Mouse (Mus musculus) MEL (cell line): ENCODE data around the gene Fat2. TPM values are rescaled to one million over a fixed set of nuclear protein-coding genes. Genes with fewer than 3 reads are reported as not detected.

Experiments used
- DNase-seq: peaks from one replicate; pipeline ENCODE4 v3.0.0; 2011; ENCODE audit warnings: low read depth, low spot score
- H3K27ac ChIP-seq: 2 replicates; pipeline ENCODE4 v1.5.1; 2012; ENCODE audit warnings: low read depth, mild to moderate bottlenecking, control low read depth, low read length, moderate library complexity; ENCODE audit not compliant: control insufficient read depth
- H3K27me3 ChIP-seq, 2 experiments: fragments of 150-350 bp in 1 of 2; sonication (generic) in 1 of 2; 2 replicates each; pipeline ENCODE4 v1.6.1; 2012; ENCODE audit warnings: low read length in 2 of 2, mild to moderate bottlenecking in 2 of 2, improper control_type of control experiment in 1 of 2, moderate library complexity in 1 of 2; ENCODE audit not compliant: insufficient read depth in 2 of 2, control insufficient read depth in 1 of 2
- H3K36me3 ChIP-seq, 2 experiments: 2 replicates each; pipeline ENCODE4 v1.6.1; 2012 to 2014; ENCODE audit warnings: low read length in 2 of 2, improper control_type of control experiment in 1 of 2, inconsistent platforms in 1 of 2, mild to moderate bottlenecking in 1 of 2; ENCODE audit not compliant: insufficient read depth in 2 of 2, control insufficient read depth in 1 of 2
- H3K4me1 ChIP-seq, 2 experiments: fragments of 150-350 bp in 1 of 2; sonication (generic) in 1 of 2; 2 replicates each; pipeline ENCODE4 v1.6.1; 2012; ENCODE audit warnings: low read length in 2 of 2, improper control_type of control experiment in 1 of 2, mild to moderate bottlenecking in 1 of 2; ENCODE audit not compliant: insufficient read depth in 2 of 2, control insufficient read depth in 1 of 2
- H3K4me3 ChIP-seq, 2 experiments: fragments of 150-350 bp in 1 of 2; sonication (generic) in 1 of 2; 2 replicates each; pipeline ENCODE4 v1.5.1; 2012; ENCODE audit warnings: low read depth in 2 of 2, low read length in 2 of 2, mild to moderate bottlenecking in 2 of 2, moderate library complexity in 2 of 2, control low read depth in 1 of 2, improper control_type of control experiment in 1 of 2; ENCODE audit not compliant: control insufficient read depth in 1 of 2, insufficient read depth in 1 of 2
- H3K79me2 ChIP-seq: 2 replicates; pipeline ENCODE4 v1.6.1; 2012; ENCODE audit warnings: mild to moderate bottlenecking, low read length, moderate library complexity; ENCODE audit not compliant: control insufficient read depth, poor library complexity, insufficient read depth
- H3K9ac ChIP-seq: 2 replicates; pipeline ENCODE4 v1.6.1; 2012; ENCODE audit warnings: low read depth, mild to moderate bottlenecking, control low read depth, low read length, moderate library complexity; ENCODE audit not compliant: control insufficient read depth, poor library complexity, severe bottlenecking
- H3K9me3 ChIP-seq: fragments of 150-350 bp; sonication (generic); replicated peaks from 2 replicates; pipeline ENCODE4 v1.6.1; 2012; ENCODE audit warnings: mild to moderate bottlenecking, low read length, improper control_type of control experiment, moderate library complexity; ENCODE audit not compliant: insufficient read depth
- CHD1 ChIP-seq: IDR thresholded peaks from 2 replicates; pipeline ENCODE4 v1.6.1; 2012; ENCODE audit warnings: low read depth, mild to moderate bottlenecking, inconsistent platforms, low read length, improper control_type of control experiment
- E2F4 ChIP-seq: IDR thresholded peaks from 2 replicates; pipeline ENCODE4 v1.6.1; 2011; ENCODE audit warnings: low read depth, low read length, improper control_type of control experiment, borderline replicate concordance
- ELF1 ChIP-seq: IDR thresholded peaks from 2 replicates; pipeline ENCODE4 v1.6.1; 2014; ENCODE audit warnings: low read depth, mild to moderate bottlenecking, inconsistent platforms, low read length, improper control_type of control experiment, moderate library complexity
- EP300 ChIP-seq, 2 experiments: IDR thresholded peaks; 2 replicates each; pipeline ENCODE4 v1.6.1; 2011; ENCODE audit warnings: improper control_type of control experiment in 2 of 2, low read length in 2 of 2, low read depth in 1 of 2, mild to moderate bottlenecking in 1 of 2
- ETS1 ChIP-seq: IDR thresholded peaks from 2 replicates; pipeline ENCODE4 v1.6.1; 2012; ENCODE audit warnings: low read depth, mild to moderate bottlenecking, inconsistent platforms, low read length, improper control_type of control experiment, moderate library complexity
- GABPA ChIP-seq: IDR thresholded peaks from 2 replicates; pipeline ENCODE4 v1.6.1; 2012; ENCODE audit warnings: low read depth, mild to moderate bottlenecking, inconsistent platforms, low read length, improper control_type of control experiment, moderate library complexity
- MAFK ChIP-seq: IDR thresholded peaks from 2 replicates; pipeline ENCODE4 v1.6.1; 2011; ENCODE audit warnings: low read depth, mild to moderate bottlenecking, low read length, improper control_type of control experiment, borderline replicate concordance
- MAX ChIP-seq: IDR thresholded peaks from 2 replicates; pipeline ENCODE4 v1.6.1; 2011; ENCODE audit warnings: low read length, improper control_type of control experiment
- MEF2A ChIP-seq: IDR thresholded peaks from 2 replicates; pipeline ENCODE4 v1.6.1; 2014; ENCODE audit warnings: low read depth, mild to moderate bottlenecking, inconsistent platforms, low read length, improper control_type of control experiment; ENCODE audit not compliant: poor library complexity, insufficient replicate concordance, severe bottlenecking; ENCODE audit errors: extremely low read depth
- MXI1 ChIP-seq: IDR thresholded peaks from 2 replicates; pipeline ENCODE4 v1.6.1; 2011; ENCODE audit warnings: mild to moderate bottlenecking, low read depth, low read length, improper control_type of control experiment
- MYC ChIP-seq: IDR thresholded peaks from 2 replicates; pipeline ENCODE4 v1.6.1; 2011; ENCODE audit warnings: low read depth, mild to moderate bottlenecking, low read length, improper control_type of control experiment, moderate library complexity
- NELFE ChIP-seq: IDR thresholded peaks from 2 replicates; pipeline ENCODE4 v1.6.1; 2011; ENCODE audit warnings: low read depth, low read length, improper control_type of control experiment
- POLR2AphosphoS2 ChIP-seq: IDR thresholded peaks from 2 replicates; pipeline ENCODE4 v1.6.1; 2011; ENCODE audit warnings: low read length, improper control_type of control experiment
- POLR2AphosphoS5 ChIP-seq: IDR thresholded peaks from 2 replicates; pipeline ENCODE4 v1.6.1; 2012; ENCODE audit warnings: low read depth, borderline replicate concordance, mild to moderate bottlenecking, inconsistent platforms, low read length, moderate library complexity, mixed read lengths
- RAD21 ChIP-seq: IDR thresholded peaks from 2 replicates; pipeline ENCODE4 v1.6.1; 2011; ENCODE audit warnings: mild to moderate bottlenecking, low read depth, low read length, improper control_type of control experiment
- RCOR1 ChIP-seq: IDR thresholded peaks from 2 replicates; pipeline ENCODE4 v1.6.1; 2012; ENCODE audit warnings: low read depth, mild to moderate bottlenecking, inconsistent platforms, low read length, improper control_type of control experiment
- SIN3A ChIP-seq: IDR thresholded peaks from 2 replicates; pipeline ENCODE4 v1.6.1; 2012; ENCODE audit warnings: low read length, improper control_type of control experiment, inconsistent platforms
- SMC3 ChIP-seq: IDR thresholded peaks from 2 replicates; pipeline ENCODE4 v1.6.1; 2011; ENCODE audit warnings: low read depth, low read length, improper control_type of control experiment
- TAL1 ChIP-seq: IDR thresholded peaks from 2 replicates; pipeline ENCODE4 v1.6.1; 2012; ENCODE audit warnings: mild to moderate bottlenecking, inconsistent platforms, low read length, moderate library complexity, mixed read lengths
- TCF12 ChIP-seq: IDR thresholded peaks from 2 replicates; pipeline ENCODE4 v1.6.1; 2014; ENCODE audit warnings: low read depth, mild to moderate bottlenecking, inconsistent platforms, low read length, improper control_type of control experiment, moderate library complexity
- ZC3H11A ChIP-seq: IDR thresholded peaks from 2 replicates; pipeline ENCODE4 v1.6.1; 2012; ENCODE audit warnings: low read depth, mild to moderate bottlenecking, inconsistent platforms, low read length, improper control_type of control experiment
- ZKSCAN1 ChIP-seq: IDR thresholded peaks from 2 replicates; pipeline ENCODE4 v1.6.1; 2012; ENCODE audit warnings: low read depth, mild to moderate bottlenecking, inconsistent platforms, low read length, improper control_type of control experiment, moderate library complexity
- ZNF384 ChIP-seq: IDR thresholded peaks from 2 replicates; pipeline ENCODE4 v1.6.1; 2012; ENCODE audit warnings: low read depth, mild to moderate bottlenecking, inconsistent platforms, low read length, improper control_type of control experiment
- polyA plus RNA-seq, 2 experiments: library from polyadenylated mRNA; stranded (reverse) in 1 of 2; unstranded in 1 of 2; fragments of >175 nt in 1 of 2; fragments of >200 nt in 1 of 2; gene quantifications; 2 replicates each; pipeline versions ENCODE4 v1.2.1 to v1.2.4; 2012; ENCODE audit warnings: low replicate concordance in 2 of 2, low read depth in 1 of 2; ENCODE audit not compliant: insufficient read length in 2 of 2, insufficient read depth in 1 of 2, missing spikeins in 1 of 2
- total RNA-seq: library from RNA; depleted of rRNA; stranded (reverse); fragments of 300-350 nt; gene quantifications from 2 replicates; pipeline ENCODE4 v1.2.3, GENCODE M21; 2012

Gene Fat2
- total and polyA plus RNA-seq, 3 experiments = under 0.01 to 0.01 TPM; not detected in 1

DNA sequence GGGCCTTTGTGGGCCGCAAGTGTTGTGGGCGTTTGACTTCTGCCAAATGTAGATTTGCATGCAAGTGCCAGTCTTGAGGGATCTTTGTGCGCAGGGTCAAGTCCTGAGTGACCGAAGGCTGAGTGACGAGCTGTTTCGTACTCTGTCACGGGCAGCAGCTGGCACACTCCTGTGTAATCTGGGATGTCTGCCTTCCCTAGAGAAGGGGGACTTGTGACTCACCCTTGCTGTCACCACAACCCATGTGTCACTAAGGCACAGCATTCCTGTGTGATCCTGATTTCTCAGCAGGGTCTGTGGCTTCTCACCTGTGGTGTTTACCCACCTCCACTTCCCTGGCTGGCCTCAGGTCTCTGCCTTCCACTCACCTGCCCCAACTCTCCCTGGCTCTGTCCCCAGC lies 118.5 kb downstream of the Fat2 start:
- Histone ChIP-seq H3K4me3 (no peak overlapping the region), H3K4me1 (peaks cover 0 to 4% of the 10 kb centered on the region in 2 experiments; a peak in 1 of 4 replicates), H3K9me3 (no peaks in the 10 kb centered on the region), H3K36me3 (peaks cover 0 to 5% of the 10 kb centered on the region in 2 experiments; a peak in 1 of 4 replicates), H3K27ac (no peak overlapping the region), H3K9ac (no peak overlapping the region), H3K27me3 (no peaks in the 10 kb centered on the region), H3K79me2 (no peaks in the 10 kb centered on the region)
- DNase-seq = no peak
- TF ChIP-seq EP300 (IDR thresholded peaks at IDR 0.05; ENCODE audit: low read depth in 1 of 2, low read length in 2 of 2) (no peak), CHD1 (no peak), NELFE (no peak), MAFK (no peak), MAX (no peak), POLR2AphosphoS2 (no peak), MEF2A (no peak), ZKSCAN1 (no peak), MYC (no peak), SIN3A (no peak), ZC3H11A (no peak), E2F4 (no peak), POLR2AphosphoS5 (no peak), ZNF384 (no peak), ETS1 (no peak), GABPA (no peak), SMC3 (no peak), RAD21 (no peak), TCF12 (no peak), TAL1 (no peak)

DNA sequence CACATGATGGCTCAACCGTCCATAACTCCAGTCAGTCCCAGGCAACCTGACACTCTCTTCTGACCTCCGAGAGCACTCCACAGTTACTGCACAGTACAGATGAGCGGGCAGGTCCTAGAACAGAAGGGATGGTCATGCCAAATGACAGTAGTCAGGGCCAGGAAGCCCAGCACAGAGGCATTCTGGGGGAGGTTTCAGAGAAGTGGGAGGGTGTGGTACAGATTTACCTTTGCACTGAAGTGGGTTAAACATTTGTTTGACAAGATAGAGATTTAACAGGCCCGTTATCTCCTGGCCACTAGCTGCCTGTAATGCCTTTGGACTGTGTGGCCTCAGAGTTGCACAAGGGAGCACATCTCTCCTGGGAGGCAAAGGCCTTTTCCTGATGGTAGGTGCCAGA lies 118.9 kb downstream of the Fat2 start:
- peaks cover 0 to 5% of the 10 kb centered on the region in 2 experiments; a peak in 1 of 4 replicates for H3K36me3 ChIP-seq
- TF ChIP-seq MXI1 = no peak
- no peak for TF ChIP-seq ELF1
- no peak for TF ChIP-seq MEF2A
- no peak for TF ChIP-seq MAX
- TF ChIP-seq RAD21 = no peak
- TF ChIP-seq ZKSCAN1 = no peak
- no peak for TF ChIP-seq RCOR1
- H3K27ac ChIP-seq = no peak overlapping the region
- no peak overlapping the region for H3K4me3 ChIP-seq
- no peak for DNase-seq
- H3K4me1 ChIP-seq = peaks cover 0 to 4% of the 10 kb centered on the region in 2 experiments; a peak in 1 of 4 replicates
- H3K9ac ChIP-seq = no peak overlapping the region
- no peaks in the 10 kb centered on the region for H3K9me3 ChIP-seq
- no peaks in the 10 kb centered on the region for H3K79me2 ChIP-seq
- no peaks in the 10 kb centered on the region for H3K27me3 ChIP-seq
